Mouse (Mus musculus) midbrain, embryonic 16.5 days (tissue): Measurements from ENCODE around the gene Eif2b2. TPM values are rescaled to one million over a fixed set of nuclear protein-coding genes. Genes with fewer than 3 reads are reported as not detected.

Experiments
- ATAC-seq: fragments of 200-750 bp; cut with Nextera tagmentation; 2 replicates; pipeline ENCODE4 v1.8.0; 2017; ENCODE audit warnings: moderate TSS enrichment
- H3K27ac ChIP-seq: fragments of 300-500 bp; sonication (generic); 2 replicates; pipeline ENCODE4 v1.5.1; 2014; ENCODE audit warnings: mild to moderate bottlenecking, low read length, mixed read lengths
- H3K27me3 ChIP-seq: fragments of 300-500 bp; sonication (generic); 2 replicates; pipeline ENCODE4 v1.6.1; 2014; ENCODE audit warnings: low read depth, low read length, mixed read lengths; ENCODE audit not compliant: control insufficient read depth, insufficient read depth
- H3K36me3 ChIP-seq: fragments of 300-500 bp; sonication (generic); 2 replicates; pipeline ENCODE4 v1.6.1; 2014; ENCODE audit warnings: mild to moderate bottlenecking, low read length, moderate library complexity, mixed read lengths; ENCODE audit not compliant: control insufficient read depth, insufficient read depth
- H3K4me1 ChIP-seq: fragments of 300-500 bp; sonication (generic); 2 replicates; pipeline ENCODE4 v1.6.1; 2014; ENCODE audit warnings: mild to moderate bottlenecking, low read length, mixed read lengths; ENCODE audit not compliant: control insufficient read depth, insufficient read depth
- H3K4me2 ChIP-seq: fragments of 300-500 bp; sonication (generic); 2 replicates; pipeline ENCODE4 v1.6.1; 2014; ENCODE audit warnings: mild to moderate bottlenecking, low read length, mixed read lengths
- H3K4me3 ChIP-seq: fragments of 300-500 bp; sonication (generic); 2 replicates; pipeline ENCODE4 v1.5.1; 2014; ENCODE audit warnings: low read depth, mild to moderate bottlenecking, low read length, moderate library complexity, mixed read lengths
- H3K9ac ChIP-seq: fragments of 300-500 bp; sonication (generic); 2 replicates; pipeline ENCODE4 v1.6.1; 2014; ENCODE audit warnings: low read depth, low read length, mixed read lengths
- H3K9me3 ChIP-seq: fragments of 300-500 bp; sonication (generic); replicated peaks from 2 replicates; pipeline ENCODE4 v1.6.1; 2014; ENCODE audit warnings: mild to moderate bottlenecking, low read length, mixed read lengths; ENCODE audit not compliant: control insufficient read depth, poor library complexity, severe bottlenecking
- WGBS: fragments of 180-500 bp; shearing (Covaris S2); extraction: QIAGEN DNeasy Blood & Tissue Kit; methylation state at CpG from one replicate; pipeline ENCODE4 v1.1.7; 2014; 5-methylcytosine and 5-hydroxymethylcytosine counted together
- microRNA-seq: library from miRNA; unstranded; fragments of <30 nt; microRNA quantifications from one replicate; pipeline ENCODE4, GENCODE M21; 2017
- polyA plus RNA-seq: library from polyadenylated mRNA; unstranded; fragments of >200 nt; fragmentation: Nextera tagmentation; extraction: Ambion mirVana; gene quantifications from 2 replicates; pipeline ENCODE4 v1.2.1, GENCODE M21; 2015

Gene Eif2b2
- polyA plus RNA-seq, 1 experiment from 2014 or later: 75.2 TPM

DNA sequence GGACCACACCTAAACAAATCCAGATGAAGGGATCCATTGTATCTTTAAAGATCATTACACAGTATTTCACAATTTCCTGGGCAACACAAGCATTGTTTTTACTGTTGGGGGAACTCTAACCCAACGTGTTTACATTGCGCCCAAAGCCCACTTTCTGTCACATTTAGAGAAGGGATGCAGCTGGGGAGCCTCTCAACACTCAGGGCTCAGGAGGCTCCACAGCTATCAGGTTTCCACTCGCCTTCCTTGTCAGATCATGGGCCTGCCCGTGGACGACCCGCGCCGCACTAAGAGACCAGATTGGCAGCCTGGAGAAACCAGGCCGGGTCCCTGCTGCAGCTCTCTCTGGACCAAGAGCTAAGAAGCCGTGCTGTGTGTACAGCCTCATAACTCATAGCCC is 54.2 kb downstream of the Eif2b2 start:
- H3K9ac ChIP-seq: no peak overlapping the region
- 85% methylated on average over 10 of the region's 10 CpGs for WGBS
- no peak for ATAC-seq
- no peaks in the 10 kb centered on the region for H3K36me3 ChIP-seq
- H3K4me1 ChIP-seq: peaks cover 4% of the 10 kb centered on the region; the same call in 1 of the 2 replicates
- H3K27ac ChIP-seq: no peak overlapping the region
- H3K4me3 ChIP-seq: no peak overlapping the region
- no peaks in the 10 kb centered on the region for H3K9me3 ChIP-seq
- no peaks in the 10 kb centered on the region for H3K27me3 ChIP-seq
- H3K4me2 ChIP-seq: no peak overlapping the region

Small RNAs within 50 kb of the gene (microRNA-seq; reads per million reads assigned to microRNA genes)
- 0.52 reads per million for gene Mir6938

Other genes with a start within 250 kb of the Eif2b2 start
- 75.7 and 82.0 TPM in 2 replicates for gene Fcf1, start 248.6 kb upstream of the Eif2b2 start, polyA plus RNA-seq
- 37.9 and 38.4 TPM in 2 replicates for gene Arel1, start 248.6 kb upstream of the Eif2b2 start, polyA plus RNA-seq
- gene Ylpm1, start 223.2 kb upstream of the Eif2b2 start, polyA plus RNA-seq: 30.3 and 32.1 TPM in 2 replicates
- 1.2 and 1.9 TPM in 2 replicates for gene Prox2, start 108.7 kb upstream of the Eif2b2 start, polyA plus RNA-seq
- gene Dlst, start 108.6 kb upstream of the Eif2b2 start, polyA plus RNA-seq: 103 and 104 TPM in 2 replicates
- 39.3 and 43.3 TPM in 2 replicates for gene Rps6kl1, start 68.2 kb upstream of the Eif2b2 start, polyA plus RNA-seq
- gene Pgf, start 41.7 kb upstream of the Eif2b2 start, polyA plus RNA-seq: 8.0 and 9.0 TPM in 2 replicates
- 9.0 and 9.1 TPM in 2 replicates for gene Mlh3, start 51.1 kb downstream of the Eif2b2 start, polyA plus RNA-seq
- 48.4 and 50.2 TPM in 2 replicates for gene Acyp1, start 69.0 kb downstream of the Eif2b2 start, polyA plus RNA-seq
- 2.2 and 2.4 TPM in 2 replicates for gene Zc2hc1c, start 69.1 kb downstream of the Eif2b2 start, polyA plus RNA-seq
- gene Nek9, start 119.9 kb downstream of the Eif2b2 start, polyA plus RNA-seq: 9.1 and 10.2 TPM in 2 replicates
- gene Tmed10, start 155.4 kb downstream of the Eif2b2 start, polyA plus RNA-seq: 178 and 184 TPM in 2 replicates